Mouse (Mus musculus) gastrocnemius, adult 18-20 months (tissue): Measurements from ENCODE around the gene Pcmtd2. TPM values are rescaled to one million over a fixed set of nuclear protein-coding genes. Genes with fewer than 3 reads are reported as not detected.
"Not testable (repeated sequence)": the region's sequence is repeated elsewhere in the genome, so short reads cannot be mapped to it uniquely, and the experiment has no call there.

Experiments
- DNase-seq: peaks from one replicate; pipeline ENCODE4 v3.0.0; 2021; ENCODE audit warnings: low spot score
- long read RNA-seq, 2 experiments: library from polyadenylated mRNA; stranded (forward); transcript quantifications; one replicate each; pipeline ENCODE4 v2.0.0; 2021
- total RNA-seq, 2 experiments: library from RNA; stranded (reverse); gene quantifications; 2 replicates each; pipeline ENCODE4 v1.2.3; 2021

The Pcmtd2 gene
- 10 to 100 TPM; 41.5 to 45.8 TPM for total RNA-seq
- long read RNA-seq, experiment 1, transcript Pcmtd2-202 (7 exons, 3,499 nt), result minor isoform, 5 of 63 reads
- long read RNA-seq, experiment 1, transcript Pcmtd2-201 (7 exons, 3,569 nt), result major isoform, 49 of 63 reads
- long read RNA-seq, experiment 1, partial matches to known transcripts, result 4 of 63 reads
- long read RNA-seq, experiment 1, other reads (novel, unspliced or antisense), result 5 of 63 reads
- long read RNA-seq, experiment 2, transcript Pcmtd2-201 (7 exons, 3,569 nt), result major isoform, 43 of 64 reads
- long read RNA-seq, experiment 2, partial matches to known transcripts, result 3 of 64 reads
- long read RNA-seq, experiment 2, other reads (novel, unspliced or antisense), result 15 of 64 reads

DNA sequence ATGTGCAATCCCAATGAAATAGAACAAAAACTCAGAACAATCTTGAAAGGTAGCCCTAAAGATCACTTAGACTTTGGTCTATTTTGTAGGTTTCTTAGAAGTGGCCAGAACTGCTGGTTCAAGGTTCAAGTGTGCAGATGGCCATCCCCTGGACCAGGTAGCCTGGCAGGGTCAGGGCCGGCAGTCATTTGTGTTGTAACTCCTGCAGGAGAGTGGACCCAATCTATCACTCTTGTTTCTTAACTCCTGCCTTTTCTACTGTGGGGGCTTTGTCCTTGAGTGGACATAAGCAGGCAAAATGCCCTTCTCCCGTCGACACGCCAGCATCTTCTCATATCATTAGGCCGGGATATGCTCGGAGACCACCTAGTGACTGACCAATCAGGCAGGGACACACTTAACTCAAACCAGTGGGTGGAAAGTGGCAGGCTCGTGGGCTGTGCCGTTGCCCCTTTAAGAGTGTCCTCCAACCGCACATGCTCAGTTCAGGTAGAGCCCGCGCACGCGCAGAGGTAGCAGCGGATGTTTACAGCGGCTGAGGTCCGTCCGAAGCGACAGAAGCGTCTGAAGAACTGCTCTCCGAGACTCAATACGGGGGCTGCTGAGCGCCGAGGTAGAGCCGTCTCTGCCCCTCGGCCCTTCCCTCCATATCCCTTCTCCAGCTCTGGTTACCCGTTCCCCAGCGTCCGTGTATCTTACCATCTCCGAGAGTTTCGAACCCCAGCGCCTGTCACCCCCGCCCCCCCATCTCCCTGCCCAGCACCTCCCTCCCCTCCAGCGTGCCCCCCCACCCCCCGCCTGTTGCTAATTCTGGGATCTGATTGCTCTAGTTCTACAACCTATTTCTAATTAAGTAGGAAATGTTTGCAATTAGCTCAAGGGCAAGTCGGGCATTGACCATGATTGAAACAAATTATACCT, at the start of gene Pcmtd2:
TSS of gene Pcmtd2 (plus strand) at position 483 of the 921 bp plus-strand sequence.
- peak; percentile 94 for DNase-seq

DNA sequence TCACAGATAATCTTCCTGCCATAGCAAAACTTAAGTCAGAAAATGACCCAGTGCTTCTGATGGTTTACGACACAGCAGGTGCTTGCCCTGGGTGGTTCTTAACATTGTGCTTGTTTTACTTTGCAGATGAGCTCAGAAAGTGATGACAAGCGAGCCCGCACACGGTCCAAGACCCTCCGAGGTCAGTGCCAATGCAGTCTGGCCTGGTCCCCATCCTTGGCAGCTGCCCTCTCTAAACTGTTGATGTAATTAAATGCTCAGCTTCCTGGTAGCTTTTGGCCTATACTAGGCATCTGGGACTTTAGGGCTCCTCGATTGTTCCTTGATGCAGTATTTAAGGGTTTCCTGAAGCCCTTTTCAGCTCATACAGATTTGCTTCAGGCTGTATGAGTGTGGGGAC, 48.3 kb upstream of the Pcmtd2 start:
- no peak for DNase-seq

DNA sequence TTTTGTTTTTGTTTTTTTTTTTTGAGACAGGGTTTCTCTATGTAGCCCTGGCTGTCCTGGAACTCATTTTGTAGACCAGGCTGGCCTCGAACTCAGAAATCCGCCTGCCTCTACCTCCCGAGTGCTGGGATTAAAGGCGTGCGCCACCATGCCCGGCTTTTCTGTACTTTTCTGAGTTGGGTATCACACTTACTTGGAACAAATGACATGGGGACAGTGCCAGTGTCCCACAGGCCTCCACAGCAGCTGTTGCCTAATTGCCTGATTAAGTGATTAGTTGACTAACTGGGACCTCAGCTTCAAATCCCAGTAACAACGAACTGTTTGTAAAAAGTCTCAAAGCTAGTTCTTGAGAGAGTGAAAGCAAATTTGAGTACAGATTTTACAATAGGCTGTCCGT, 44.5 kb upstream of the Pcmtd2 start:
- not testable (repeated sequence) for DNase-seq

DNA sequence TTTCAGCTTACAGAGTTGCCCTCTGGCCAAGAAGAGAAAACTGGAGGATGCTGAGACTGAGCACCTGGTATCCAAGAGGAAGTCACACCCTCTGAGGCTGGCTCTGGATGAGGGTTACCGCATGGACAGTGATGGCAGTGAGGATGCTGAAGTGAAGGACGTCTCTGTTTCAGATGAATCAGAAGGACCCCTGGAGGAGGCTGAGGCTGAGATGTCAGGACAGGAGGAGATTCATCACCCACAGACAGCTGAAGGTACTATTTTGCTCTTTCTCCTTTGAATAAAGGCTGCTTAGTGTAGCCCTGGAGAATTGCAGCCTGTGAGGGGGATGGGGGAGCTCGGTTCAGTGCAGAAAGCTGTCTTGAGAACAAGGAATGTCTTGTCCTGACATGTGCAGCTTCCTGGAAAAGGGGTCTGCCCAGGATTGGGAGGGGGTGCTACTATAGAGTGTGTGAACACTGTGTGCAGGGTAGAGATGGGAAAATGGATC, 42.0 kb upstream of the Pcmtd2 start:
- DNase-seq, result no peak

DNA sequence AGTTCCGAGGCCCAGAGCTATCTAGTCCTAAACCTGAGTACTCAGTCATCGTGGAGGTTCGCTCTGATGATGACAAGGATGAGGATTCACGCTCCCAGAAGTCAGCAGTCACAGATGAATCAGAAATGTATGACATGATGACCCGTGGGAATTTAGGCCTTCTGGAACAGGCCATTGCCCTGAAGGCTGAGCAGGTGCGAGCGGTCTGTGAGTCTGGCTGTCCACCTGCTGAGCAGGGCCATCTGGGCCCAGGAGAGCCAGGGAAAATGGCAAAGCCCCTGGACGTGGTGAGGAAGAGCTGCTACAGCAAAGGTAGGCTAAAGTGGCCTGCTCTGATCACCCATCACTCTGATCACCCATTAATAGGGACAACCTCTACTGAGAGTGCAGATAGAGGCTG, 40.0 kb upstream of the Pcmtd2 start:
- DNase-seq, result no peak

DNA sequence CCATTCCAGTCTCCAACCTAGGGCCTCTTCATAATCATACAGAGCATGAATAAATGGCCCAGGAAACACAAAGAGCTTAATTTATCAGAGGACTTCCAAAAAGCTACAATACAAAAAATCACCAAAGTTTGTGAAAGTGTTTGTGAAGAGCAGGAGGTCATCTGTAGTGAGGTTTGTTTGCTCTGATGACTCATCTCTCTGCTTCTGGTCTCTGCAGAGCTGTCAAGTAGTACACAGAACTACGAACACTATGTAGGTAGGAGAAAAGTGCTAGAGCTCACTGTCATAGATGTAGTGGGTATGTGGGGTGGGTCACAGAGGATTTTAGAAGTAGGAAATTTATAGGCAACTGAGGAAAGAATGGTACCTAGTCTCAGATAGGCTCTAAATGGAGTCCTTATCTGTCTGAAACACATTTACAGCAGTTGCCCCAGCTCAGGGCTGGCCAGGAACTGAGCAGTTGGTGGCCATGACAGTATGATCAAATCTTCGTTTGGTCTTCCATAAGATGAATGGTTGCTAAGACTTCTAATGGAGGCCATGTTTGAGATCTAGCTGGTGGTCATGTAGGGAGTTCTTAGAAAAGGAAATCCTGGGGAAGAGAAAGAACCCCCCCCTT, 8.5 kb upstream of the Pcmtd2 start:
- DNase-seq, result no peak

DNA sequence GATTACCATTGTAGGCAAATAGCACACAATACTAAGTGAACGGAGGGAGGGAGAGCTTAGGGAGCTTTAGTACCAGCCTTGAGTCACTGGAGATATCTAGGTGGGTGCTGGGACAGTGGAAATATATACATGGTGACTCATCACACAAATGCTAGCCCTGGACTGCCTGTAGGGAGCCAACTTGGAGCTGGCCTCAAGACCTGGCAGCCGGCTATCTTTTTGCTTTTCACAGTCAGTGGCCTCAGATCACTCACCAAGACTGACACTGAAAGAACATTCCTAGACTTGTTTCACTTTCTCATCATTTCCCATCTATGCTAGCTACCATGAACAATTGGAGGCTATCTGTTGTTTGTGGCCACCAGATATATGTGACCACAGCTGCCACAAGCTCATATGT, 4.9 kb upstream of the Pcmtd2 start:
- no peak for DNase-seq

DNA sequence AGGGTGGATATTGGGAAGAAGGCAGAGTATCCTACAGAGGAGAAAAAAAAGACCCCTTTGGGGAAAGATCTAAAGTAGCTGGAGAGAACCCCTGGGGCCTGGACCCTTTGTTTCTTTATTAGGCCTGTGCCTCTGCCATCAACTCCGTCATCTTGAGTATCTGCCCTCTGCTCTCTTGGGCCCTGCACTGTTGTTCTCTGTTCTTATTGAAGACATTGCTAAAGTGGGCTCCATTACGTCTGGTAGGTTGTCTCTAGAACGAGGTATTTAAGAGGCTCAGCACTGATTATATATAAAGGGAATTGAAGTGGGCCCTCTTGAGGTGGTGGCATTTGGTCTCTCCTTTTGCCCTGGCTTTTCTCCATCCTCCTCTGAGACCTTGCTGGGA, 633 bp downstream of the Pcmtd2 start:
- no peak for DNase-seq

DNA sequence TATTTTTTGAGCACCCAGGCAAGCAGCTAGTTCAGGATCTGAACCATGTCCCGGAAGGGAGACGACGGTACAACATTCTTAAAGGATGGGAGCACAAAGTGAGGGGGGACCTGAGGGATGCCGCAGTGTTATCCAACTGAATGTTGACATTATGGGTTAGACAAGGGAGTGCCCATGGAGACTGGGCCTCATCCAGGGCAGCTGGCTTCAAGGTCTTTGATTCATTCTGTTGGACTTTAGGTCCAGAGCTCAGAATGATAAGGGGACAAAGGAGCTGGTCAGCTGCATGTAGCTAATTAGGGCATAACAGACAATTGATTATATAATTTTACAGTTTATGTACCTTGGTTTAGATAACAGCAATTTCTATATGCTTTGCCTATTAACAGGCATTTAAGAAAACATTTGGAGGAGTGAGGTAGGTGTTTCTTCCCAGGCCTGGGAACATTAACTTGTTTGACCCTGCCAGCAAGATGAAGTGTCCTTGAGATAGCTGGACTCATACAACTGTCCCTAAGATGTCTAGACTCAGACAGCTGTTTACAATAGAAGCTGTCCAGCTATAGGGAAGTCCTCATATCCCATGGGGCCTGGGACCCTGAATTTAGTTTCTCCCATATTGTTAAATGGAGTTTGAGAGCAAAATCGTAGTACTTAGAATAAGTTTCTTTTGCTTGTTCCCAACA, 8.2 kb downstream of the Pcmtd2 start:
- no peak for DNase-seq

DNA sequence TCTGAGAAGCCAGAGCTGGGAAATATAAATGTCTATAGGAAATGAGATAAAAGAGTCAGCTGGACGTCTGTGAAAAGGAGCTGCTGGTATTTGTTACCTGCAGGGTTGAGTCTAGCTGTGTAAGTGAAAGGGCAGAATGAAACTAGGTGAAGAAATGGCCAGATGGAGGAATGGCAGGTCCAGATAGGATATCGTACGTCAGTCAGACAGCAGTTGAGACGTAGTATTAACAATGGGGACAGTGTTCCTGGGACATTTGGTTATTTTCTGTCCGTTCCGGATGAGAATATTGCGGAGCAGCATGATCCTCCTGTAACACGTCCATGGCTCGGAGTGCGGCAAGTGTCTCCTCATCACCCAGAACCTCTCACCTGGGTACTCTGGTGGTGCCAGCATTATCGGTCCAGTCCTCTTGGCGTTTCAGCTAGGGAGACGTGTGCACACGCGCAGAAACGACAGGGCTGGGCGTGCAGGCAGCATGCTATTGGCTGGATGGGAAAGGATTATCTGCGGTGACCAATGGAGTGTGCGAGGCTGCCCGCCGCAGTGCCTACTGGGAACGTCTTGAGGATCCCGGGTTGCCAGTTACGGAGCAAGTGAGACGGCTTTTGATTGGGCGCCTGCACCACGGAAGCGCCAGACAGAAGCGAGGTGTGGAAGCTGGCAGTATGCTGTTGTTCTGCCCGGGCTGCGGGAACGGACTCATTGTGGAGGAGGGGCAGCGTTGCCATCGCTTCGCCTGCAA, 26.3 kb downstream of the Pcmtd2 start, which contains the start of gene Polr3k:
TSS of gene Polr3k (plus strand) at position 547 of the 745 bp plus-strand sequence.
- DNase-seq, result peak; percentile 91

DNA sequence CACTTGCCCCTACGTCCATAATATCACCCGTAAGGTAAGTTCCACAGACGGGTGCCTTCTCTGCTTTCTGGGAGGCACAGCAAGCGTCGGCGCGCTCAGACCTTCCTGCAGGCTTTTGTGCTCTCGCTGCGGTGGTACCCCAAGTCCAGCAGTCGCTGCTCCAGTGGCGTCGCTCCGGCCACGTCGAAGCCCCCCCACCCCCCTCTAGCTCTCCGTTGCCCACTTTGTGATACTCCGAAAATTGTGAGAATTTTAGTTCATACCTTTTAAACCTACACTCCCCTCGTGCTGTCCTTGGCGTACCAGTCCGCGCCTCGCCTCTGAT, 26.8 kb downstream of the Pcmtd2 start:
- DNase-seq, result no peak

DNA sequence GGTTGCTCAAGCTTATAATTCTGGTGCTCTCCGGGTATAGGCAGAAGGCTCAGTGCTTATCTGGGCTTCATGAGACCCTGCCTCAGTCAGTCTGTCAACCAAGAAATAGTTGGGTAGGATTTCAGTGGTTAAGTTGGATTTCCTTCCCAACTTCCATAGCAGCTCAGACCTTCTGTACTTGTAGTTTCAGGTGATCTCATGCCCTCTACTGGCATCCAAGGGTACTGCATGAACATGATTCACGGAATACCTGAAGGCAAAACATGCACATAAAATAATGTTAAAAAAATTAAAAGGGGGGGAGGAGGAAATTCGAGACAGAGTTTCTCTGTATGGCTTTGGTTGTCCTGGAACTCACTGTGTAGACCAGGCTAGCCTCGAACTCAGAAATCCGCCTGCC, 29.3 kb downstream of the Pcmtd2 start:
- peak; percentile 74 for DNase-seq

DNA sequence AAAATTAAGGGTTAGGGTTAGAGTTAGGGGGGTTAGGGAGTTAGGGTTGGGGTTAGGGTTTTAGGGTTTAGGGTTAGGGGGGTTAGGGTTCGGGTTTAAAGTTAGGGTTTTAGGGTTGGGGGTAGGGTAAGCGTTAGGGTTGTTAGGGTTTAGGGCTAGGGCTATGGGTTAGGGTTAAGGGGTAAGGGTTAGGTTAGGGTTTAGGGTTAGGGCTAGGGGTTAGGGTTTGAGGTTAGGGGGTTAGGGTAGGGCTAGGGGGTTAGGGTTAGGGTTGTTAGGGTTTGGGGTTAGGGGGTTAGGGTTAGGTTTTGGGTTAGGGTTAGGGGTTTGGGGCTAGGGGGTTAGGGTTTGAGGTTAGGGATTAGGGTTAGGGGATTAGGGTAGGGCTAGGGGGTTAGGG, 33.4 kb downstream of the Pcmtd2 start:
- no peak for DNase-seq

DNA sequence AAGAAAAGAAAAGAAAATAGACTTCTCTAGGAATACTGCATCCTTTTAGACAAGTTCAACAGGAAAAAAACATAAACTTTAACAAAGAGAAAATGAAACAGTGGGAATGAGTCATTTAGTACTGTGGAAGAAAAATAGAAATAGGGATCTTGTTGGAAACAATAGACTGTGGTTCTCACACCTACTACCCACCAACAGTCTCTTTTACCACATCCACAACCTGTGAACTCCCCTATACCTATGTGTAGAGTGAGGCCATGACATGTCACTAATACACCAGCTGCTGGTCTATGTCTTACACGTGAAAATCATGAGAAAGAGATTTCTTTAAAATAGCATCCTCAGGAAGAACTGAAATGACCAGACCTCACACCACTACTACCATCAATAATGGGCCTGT, 41.2 kb downstream of the Pcmtd2 start:
- DNase-seq, result no peak

DNA sequence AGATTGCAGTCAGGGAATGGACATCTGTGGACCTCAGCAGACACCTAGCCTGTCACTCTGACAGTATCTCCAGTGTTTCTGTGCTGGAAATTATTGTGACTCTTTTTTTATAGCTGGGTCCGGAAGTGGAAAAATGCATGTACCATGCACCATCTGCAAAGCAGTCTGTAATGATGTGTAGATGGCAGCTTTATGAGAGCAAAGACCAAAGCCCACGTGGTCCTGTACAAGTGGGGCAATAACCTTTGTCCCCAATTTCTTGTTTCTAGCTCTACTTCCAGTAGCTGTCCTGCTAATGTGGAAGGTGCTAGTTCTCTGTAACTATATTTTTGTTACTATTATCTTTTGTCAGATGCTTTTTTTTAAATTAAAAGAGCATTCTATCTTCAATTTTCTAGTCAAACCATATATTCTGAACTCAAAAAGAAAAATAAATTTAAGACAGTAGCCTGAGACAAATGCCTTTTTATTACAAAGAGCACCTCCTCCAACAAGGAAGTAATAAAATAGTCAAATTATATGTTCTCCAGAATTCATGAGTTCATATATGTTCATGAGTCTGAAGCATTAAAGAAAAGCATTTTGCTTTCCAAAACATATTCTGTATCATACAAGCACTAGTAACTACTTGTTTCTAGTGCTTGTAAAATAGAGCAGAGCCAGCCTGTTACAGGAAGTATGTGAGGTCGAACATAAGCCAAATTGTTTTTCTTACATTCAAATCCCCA, 45.5 kb downstream of the Pcmtd2 start:
- no peak for DNase-seq

Other genes with a start within 250 kb of the Pcmtd2 start
- gene Prpf6, start 246.0 kb upstream of the Pcmtd2 start, total RNA-seq, result 10 to 100 TPM; 30.8 to 34.2 TPM
- 10 to 100 TPM; 13.5 to 18.0 TPM for gene Zfp512b, start 245.1 kb upstream of the Pcmtd2 start, total RNA-seq
- gene Samd10, start 238.6 kb upstream of the Pcmtd2 start, total RNA-seq, result 1 to 10 TPM; 1.3 to 3.2 TPM
- not detected for gene Gm29797, start 180.8 kb upstream of the Pcmtd2 start, total RNA-seq
- gene Sox18, start 166.2 kb upstream of the Pcmtd2 start, total RNA-seq, result 10 to 100 TPM in 1 of 2 experiments, 1 to 10 TPM in 1; 9.7 to 22.1 TPM
- gene Tcea2, start 157.5 kb upstream of the Pcmtd2 start, total RNA-seq, result 1 to 10 TPM; 6.6 to 6.9 TPM
- gene Rgs19, start 143.9 kb upstream of the Pcmtd2 start, total RNA-seq, result 1 to 10 TPM; 2.4 to 4.3 TPM
- not detected for gene Lkaaear1, start 139.4 kb upstream of the Pcmtd2 start, total RNA-seq
- gene Oprl1, start 122.8 kb upstream of the Pcmtd2 start, total RNA-seq, result not detected
- not detected for gene Myt1, start 74.5 kb upstream of the Pcmtd2 start, total RNA-seq
- gene Polr3k, start 26.5 kb downstream of the Pcmtd2 start, total RNA-seq, result 10 to 100 TPM in 1 of 2 experiments, 1 to 10 TPM in 1; 8.5 to 10.8 TPM
- not detected for gene Gm14496, start 153.3 kb downstream of the Pcmtd2 start, total RNA-seq